Mouse (Mus musculus): Measurements from ENCODE around the gene Dnajb13.

Dnajb13 gene

DNA sequence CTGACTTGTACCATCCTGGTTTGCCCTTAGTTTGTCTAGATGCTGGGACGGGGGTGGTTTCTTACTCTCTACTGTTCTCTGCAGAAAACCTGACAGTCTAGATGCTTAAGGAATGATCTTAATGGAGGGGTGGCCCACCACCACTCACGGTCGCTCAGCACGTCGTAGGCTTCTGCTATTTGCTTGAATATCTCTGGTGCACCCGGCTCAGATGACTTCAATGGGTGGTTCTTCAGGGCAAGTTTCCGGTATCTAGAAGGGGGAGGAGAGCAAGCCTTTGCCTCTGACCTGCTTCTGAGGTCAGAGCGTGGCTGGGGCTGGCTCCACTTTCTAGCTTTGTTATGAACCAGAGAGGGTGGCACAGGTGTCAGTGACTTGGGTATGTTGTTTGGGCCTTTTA is 3.2 kb downstream of the Dnajb13 start:
- in situ Hi-C loops (cut with MboI, MseI), result no loop called here

DNA sequence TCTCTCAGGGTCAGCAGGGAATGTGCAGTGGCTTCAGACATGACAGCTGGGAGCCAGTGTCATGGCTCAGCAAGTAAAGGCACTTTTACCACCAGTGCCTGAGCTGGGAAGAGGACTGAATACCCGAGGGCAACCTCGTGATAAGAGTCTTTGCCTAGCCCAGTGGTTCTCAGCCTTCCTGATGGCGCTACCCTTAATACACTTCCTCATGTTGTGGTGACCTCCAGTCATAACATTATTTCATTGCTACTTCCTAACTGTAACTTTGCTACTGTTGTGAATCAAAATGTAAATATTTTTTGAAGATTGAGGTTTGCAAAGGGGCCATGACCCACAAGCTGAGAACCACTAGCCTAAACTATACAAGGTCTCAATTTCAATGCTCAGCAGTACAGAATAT is 6.1 kb downstream of the Dnajb13 start:
- in situ Hi-C loops (cut with MboI, MseI), result no loop called here

GRCm38 (mm10) chr7:100506494-100506893 is 8.3 kb downstream of the Dnajb13 start:
- in situ Hi-C loops (cut with MboI, MseI), result no loop called here

DNA sequence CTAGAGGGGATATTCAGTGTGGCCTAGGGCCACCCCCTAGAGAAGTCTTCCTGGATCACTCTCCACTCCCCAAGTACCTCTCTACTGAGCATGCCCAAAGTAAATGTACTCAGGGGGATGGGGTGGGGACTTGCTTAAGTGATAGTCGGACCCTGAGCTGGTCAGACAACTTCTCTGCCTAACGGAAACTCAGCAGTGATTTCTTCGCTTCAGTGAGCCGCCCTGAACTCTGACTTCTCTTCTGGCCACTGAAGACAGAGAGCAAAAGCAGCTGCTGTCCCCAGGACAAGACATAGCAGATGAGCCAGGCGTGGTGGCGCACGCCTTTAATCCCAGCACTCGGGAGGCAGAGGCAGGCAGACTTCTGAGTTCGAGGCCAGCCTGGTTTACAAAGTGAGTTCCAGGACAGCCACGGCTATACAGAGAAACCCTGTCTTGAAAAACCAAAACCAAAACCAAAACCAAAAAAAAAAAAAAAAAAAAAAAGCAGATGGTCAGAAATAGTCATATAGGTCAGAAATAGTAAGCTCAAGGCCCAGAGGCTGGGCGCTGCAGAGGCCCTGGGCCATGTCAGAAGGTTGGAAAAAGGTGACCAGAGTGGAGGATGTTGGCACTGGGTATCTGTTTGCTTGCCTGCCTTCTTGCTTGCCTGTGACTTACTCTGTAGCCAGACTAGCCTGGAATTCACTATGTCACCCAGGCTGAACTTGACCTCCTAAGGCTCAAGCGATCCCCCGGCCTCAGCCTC is 9.8 kb downstream of the Dnajb13 start:
- in situ Hi-C loops (cut with MboI, MseI), result no loop called here

DNA sequence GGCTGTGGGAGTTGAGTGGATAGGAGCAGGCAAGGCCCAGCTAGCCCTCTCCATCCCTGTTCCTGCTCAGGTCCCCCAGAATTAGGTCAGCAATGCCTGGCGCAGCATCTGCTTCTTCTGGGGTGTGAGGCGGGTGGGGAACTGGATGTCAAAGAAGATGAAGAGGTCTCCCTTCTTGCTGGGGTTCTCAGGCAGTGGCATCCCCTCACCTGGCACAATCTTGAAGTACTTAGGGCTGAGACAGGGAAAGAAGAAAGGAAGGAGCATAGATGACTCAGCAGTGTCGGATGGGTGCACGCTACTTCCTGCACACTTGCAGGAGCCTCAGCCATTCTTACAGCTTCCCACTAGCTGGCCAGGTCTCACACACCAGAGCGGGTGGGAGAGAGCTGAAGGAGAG is 11.7 kb downstream of the Dnajb13 start:
- in situ Hi-C loops (cut with MboI, MseI), result no loop called here

DNA sequence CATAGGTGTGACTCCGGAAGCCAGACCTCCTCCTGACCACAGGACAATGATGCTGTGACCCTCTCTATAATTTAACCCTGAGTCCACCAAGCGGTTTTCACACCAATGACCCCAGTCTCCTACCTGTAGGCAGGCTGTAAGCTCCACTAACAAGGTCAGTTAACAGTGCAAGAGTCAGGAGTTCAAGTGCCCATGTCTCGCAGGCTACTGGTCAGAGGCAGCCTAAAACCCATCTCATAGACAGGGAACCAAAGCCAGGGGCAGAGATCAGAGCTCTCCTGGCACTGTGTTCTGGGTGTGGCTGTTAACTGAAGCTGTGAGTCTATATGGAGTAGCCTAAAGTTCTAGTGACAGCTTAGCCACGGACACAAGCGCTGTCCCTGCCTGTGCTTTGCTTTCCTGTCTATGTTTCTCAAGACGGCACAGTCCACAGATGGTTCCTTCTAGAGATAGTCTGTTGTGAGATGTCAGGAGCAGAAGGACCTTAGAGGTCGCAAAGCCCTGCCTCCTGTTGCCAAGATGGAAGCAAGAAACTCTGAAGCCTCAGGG is 12.3 kb downstream of the Dnajb13 start:
- in situ Hi-C loops (cut with MboI, MseI), result no loop called here

GRCm38 (mm10) chr7:100501844-100502373 is 12.9 kb downstream of the Dnajb13 start:
- in situ Hi-C loops (cut with MboI, MseI), result no loop called here

DNA sequence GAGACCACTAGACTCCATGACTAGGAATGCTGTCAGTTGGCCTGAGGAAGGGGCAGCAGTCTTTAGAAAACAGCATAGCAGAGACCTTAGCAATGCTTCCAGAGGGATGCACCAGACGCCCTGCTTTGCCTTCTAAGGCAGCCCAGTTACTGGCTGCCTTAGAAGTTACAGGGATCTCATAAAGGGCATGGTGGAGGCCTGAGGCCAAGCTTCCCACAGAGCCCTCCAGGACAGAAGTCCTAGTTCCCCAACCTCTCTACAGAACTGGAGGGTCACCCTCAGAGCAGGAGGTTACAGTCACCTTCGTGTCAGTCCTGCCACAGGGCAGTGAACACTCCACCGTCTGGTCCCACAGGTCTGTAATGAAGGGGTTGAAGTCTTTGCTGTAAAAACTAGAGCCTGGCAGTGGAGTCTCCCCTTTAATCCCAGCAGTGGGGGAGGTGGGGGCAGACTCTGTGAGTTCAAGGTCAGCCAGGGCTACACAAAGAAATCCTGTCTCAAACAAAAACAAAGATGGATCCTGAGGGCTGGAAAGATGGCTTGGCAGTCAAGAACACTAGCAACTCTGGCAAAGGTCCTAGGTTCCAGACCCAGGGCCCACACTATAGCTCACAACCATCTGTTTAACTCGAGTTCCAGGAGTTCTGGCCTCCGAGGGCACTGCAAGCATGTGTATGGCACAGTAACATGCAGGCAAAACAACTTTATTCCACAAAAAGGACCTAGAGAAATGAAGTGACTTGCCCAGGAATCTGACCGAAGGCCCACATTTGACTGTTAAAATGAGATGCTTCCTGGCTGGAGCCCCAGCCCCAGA is 13.5 kb downstream of the Dnajb13 start:
- in situ Hi-C loops (cut with MboI, MseI), result no loop called here

DNA sequence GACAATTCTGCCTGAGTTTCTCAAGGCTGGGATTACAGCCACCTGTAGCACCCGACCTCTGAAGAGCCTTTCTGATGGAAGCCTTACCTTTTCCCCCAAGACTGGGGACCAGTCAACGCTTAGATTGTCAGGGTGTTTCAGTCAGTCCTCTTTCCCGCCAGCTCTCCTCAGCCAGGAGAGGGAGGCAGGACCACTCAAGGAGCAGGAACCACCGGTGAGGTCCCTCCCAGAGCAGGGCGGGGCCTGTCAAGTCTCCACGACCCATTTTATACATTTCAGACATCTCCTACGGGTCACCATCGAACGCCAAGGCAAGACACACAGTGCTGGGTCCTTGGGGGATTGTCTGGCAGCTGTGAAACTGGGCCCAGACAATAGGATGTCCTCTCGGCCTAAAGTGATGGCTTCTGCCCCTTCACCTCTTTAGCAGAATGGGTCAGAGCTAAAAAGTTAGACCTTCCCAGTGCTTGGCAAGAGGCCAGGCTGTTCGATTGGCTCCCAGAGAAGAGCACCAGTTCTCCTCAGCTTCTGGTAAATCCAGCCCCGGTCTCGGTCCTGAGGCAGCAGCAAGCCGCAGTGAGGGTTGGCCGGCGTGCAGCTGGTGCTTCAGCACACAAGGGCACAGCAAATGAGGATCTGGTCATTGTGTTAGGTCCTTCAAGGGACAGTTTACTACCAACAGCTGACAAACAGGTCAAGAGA is 14.3 kb downstream of the Dnajb13 start:
- in situ Hi-C loops (cut with MboI, MseI), result no loop called here

DNA sequence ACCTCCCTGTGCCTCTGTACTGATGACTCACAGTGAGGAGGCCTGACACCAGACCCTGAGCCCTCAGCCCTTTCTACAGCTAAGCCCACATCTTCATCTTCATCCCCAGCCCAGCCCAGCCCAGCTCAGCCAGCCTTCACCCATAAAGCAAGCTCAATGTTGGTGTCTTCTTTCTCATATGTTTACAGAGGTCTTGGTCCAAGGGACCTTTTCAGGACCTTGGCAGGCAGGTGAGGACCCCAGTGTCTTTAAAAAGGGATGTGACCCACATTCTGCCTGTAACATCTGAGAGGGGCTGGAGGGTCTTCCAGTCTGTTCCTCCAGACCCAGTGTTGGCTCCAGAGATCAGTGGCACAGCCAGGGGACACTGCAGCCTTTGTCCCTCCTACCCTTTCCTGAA is 15.3 kb downstream of the Dnajb13 start:
- in situ Hi-C loops (cut with MboI, MseI), result loop anchor here in 1 of 2 experiments (5.0 kb wide), 1 partner anchor 67 kb away; no protein-coding TSS in a partner anchor

GRCm38 (mm10) chr7:100497982-100498381 is 16.8 kb downstream of the Dnajb13 start:
- in situ Hi-C loops (cut with MboI, MseI), result loop anchor here in 1 of 2 experiments (5.0 kb wide), 1 partner anchor 66 kb away; no protein-coding TSS in a partner anchor

GRCm38 (mm10) chr7:100497402-100497801 is 17.4 kb downstream of the Dnajb13 start:
- in situ Hi-C loops (cut with MboI, MseI), result loop anchor here in 1 of 2 experiments (5.0 kb wide), 1 partner anchor 65 kb away; no protein-coding TSS in a partner anchor

GRCm38 (mm10) chr7:100496791-100497190 is 18.0 kb downstream of the Dnajb13 start:
- in situ Hi-C loops (cut with MboI, MseI), result loop anchor here in 1 of 2 experiments (5.0 kb wide), 1 partner anchor 64 kb away; no protein-coding TSS in a partner anchor

DNA sequence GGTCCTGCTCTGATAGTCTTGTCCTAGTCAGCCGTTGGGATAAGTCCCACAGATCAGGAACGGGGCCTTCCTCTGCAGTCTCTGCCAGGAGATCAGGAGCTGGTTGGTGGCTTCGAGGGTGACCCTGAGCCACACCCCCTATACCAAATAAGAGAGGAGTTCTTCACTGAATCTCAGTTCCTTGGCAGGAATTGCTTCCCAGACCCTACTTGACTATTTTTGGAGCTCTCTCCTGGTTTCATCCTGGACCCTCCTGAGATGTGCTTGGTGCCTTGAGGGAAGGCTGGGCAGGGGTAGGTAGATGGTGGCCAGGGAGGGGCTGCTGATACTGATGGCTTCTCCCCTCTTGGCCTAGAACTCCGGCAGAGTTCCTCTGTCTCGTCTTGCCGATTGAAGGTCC is 18.4 kb downstream of the Dnajb13 start:
- in situ Hi-C loops (cut with MboI, MseI), result loop anchor here in 1 of 2 experiments (5.0 kb wide), 1 partner anchor 64 kb away; no protein-coding TSS in a partner anchor

DNA sequence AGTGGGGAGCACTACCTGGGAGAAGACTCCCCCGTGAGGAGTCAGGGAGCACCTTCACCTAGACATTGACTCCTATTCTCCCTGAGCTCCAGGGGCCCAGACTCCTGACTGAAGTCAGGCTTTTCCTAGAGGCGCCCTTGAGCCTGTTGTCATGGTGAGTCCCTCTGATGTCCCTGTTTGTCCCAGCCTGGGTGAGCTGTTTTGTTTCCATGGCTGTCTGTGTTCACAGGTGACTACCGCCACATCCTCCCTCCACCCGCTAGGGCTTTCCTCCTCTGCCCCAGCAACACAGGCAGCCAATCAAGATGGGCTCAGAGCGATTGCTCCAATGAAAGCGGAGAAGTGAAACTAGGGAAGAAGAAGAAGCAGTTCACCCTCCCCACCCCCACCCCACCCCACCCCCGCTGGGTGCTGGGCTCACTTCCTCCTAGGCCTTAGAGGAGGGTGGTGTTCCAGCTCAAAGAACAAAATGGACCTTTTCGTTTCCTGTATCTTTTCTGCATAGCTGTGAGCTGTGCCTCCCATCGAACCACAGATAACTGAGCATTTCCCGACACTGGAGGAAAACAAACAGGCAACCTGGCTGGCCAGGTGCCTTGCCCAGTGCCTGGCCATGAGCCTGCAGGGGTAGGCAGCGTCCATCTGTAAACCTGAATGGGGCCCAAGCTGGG is 19.0 kb downstream of the Dnajb13 start:
- in situ Hi-C loops (cut with MboI, MseI), result loop anchor here in 1 of 2 experiments (5.0 kb wide), 1 partner anchor 63 kb away; no protein-coding TSS in a partner anchor

GRCm38 (mm10) chr7:100495042-100495441 is 19.7 kb downstream of the Dnajb13 start:
- in situ Hi-C loops (cut with MboI, MseI), result loop anchor here in 1 of 2 experiments (5.0 kb wide), 1 partner anchor 63 kb away; no protein-coding TSS in a partner anchor

DNA sequence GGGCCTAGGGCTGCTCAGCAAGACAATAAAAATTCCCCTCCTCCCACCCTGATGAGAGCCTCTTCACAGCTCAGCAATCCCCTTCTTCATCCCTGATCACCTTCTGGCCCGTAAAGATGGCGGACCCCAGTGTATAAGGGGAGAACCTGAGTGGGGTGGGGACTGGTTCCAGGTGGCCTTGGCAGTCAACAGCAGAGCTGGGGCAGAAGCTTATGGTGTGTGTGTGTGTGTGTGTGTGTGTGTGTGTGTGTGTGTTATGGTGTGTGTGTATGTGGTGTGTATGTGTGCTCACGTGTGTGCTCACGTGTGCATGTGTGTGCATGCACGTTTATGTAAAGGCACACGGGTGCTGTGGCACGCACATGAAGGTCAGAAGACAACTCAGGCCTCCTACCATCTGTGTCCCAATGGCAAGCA is 20.3 kb downstream of the Dnajb13 start:
- in situ Hi-C loops (cut with MboI, MseI), result no loop called here

DNA sequence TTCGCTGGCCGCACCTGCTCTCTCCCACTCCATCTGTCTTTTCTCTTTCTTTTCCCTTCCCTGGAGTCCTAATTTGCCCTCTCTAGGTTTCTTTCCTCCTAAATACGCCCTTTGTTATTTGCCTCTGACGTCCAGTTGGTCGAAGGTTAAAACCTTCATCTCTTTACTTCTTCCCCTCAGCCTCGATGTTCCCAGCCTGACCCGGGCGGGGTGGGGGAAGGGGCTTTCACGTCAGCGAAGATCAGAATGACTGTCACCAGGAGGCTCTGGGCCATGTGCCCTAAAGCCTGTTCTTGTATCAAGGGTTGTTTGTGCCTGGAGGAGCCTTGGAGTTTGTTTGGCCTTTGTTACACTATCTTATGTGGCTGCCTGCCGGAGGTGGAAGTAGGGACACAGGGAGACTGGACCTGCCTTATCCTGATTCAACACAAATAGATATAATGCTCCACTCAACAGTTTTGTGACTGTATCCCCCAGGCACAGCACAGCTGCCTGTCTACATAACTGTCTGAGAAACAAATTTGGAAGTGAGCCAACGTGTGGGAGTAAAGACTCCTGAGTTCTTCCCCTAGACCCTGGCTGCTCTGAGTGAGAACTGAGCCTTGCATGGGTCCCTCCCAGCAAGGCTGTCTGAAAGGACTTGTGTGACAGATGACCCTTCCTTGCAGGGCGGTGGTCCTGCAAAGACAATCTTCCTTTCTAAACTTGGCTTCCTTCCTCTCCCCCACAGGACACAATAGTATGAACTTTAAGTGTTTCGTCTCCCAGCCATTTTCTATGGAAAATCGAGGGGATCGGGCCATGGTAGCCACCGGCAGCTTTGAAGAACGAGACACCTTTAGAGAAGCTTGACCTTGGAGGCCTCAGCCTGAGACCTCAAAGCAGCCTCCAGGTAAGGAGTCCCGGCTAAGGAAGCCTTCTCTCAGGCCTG is 21.0 kb downstream of the Dnajb13 start:
- in situ Hi-C loops (cut with MboI, MseI), result no loop called here

DNA sequence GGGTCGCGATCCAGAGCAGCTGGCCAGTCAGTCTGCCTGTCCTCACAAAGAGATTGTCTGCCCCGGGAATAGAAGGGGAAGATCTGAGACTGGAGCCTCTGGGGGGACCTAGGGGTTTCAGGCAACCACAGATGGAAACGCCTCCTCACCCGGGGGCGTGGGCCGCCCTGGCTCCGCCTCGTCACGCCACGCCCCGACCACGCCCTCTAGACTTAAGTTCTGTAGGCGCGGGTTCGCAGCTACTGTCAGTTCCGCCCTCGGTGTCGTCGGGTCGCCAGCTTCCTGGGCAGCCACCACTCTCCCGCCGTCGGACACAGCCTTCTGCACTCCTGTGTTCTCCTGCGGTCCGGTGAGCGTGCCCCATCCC is 21.7 kb downstream of the Dnajb13 start, which contains the start of gene Ucp2:
Gene Ucp2 (plus strand): TSS at position 221 of the 367 bp plus-strand sequence.
- in situ Hi-C loops (cut with MboI, MseI), result no loop called here

Data from T-helper 17 cell (primary cell).